Mouse (Mus musculus) embryonic fibroblast, embryonic 13.5 days (primary cell): ENCODE data around the gene Crlf1.

Experiments
- CTCF ChIP-seq: IDR thresholded peaks from 2 replicates; pipeline ENCODE4 v1.5.1; 2011; ENCODE audit warnings: mild to moderate bottlenecking, control low read depth, low read length, moderate library complexity, borderline replicate concordance; ENCODE audit not compliant: insufficient read depth
- POLR2A ChIP-seq: IDR thresholded peaks from 2 replicates; pipeline ENCODE4 v1.6.1; 2011; ENCODE audit warnings: low read depth, mild to moderate bottlenecking, control low read depth, low read length, moderate library complexity

DNA sequence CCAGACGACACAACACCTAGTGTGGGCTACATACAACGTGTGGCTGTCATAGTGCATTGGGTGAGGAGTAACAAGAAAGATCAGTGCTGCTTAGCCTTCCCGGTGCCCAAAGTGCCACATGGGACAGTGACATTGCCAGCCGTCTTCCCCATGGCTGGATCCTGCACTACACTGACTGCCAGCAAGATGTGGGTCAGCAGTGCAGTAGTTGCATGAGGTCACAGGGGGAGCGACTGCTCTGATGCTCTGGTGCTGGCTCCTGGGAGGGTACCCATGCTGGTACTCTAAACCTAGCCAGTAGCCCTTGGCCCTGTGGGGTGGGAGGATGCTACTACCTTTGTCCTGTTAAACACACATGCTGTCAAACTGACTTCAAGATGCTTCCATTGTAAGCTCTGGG is 32.8 kb upstream of the Crlf1 start:
- no peak for TF ChIP-seq CTCF
- no peak for TF ChIP-seq POLR2A
